Mouse (Mus musculus) neural tube, embryonic 11.5 days (tissue): ENCODE measurements around the gene Xrcc5. TPM values are rescaled to one million over a fixed set of nuclear protein-coding genes. Genes with fewer than 3 reads are reported as not detected.

Experiments used
- ATAC-seq: fragments of 200-750 bp; cut with Nextera tagmentation; 2 replicates; pipeline ENCODE4 v1.8.0; 2017; ENCODE audit warnings: moderate number of reproducible peaks, mild to moderate bottlenecking, moderate TSS enrichment, moderate library complexity; ENCODE audit not compliant: insufficient read depth, low FRiP score, low TSS enrichment
- DNase-seq: peaks from one replicate; pipeline ENCODE4 v3.0.0-alpha.2; 2015; ENCODE audit warnings: low spot score
- H3K27ac ChIP-seq: fragments of 300-500 bp; sonication (generic); 2 replicates; pipeline ENCODE4 v1.5.1; 2014; ENCODE audit warnings: low read depth, mild to moderate bottlenecking, low read length
- H3K27me3 ChIP-seq: fragments of 300-500 bp; sonication (generic); 2 replicates; pipeline ENCODE4 v1.6.1; 2014; ENCODE audit warnings: mild to moderate bottlenecking, low read length, mixed read lengths; ENCODE audit not compliant: control insufficient read depth, insufficient read depth
- H3K36me3 ChIP-seq: fragments of 300-500 bp; sonication (generic); 2 replicates; pipeline ENCODE4 v1.6.1; 2014; ENCODE audit warnings: mild to moderate bottlenecking, low read length, moderate library complexity, mixed read lengths; ENCODE audit not compliant: control insufficient read depth, insufficient read depth
- H3K4me1 ChIP-seq: fragments of 300-500 bp; sonication (generic); 2 replicates; pipeline ENCODE4 v1.6.1; 2014; ENCODE audit warnings: low read length, mixed read lengths; ENCODE audit not compliant: control insufficient read depth, insufficient read depth
- H3K4me2 ChIP-seq: fragments of 300-500 bp; sonication (generic); 2 replicates; pipeline ENCODE4 v1.6.1; 2014; ENCODE audit warnings: low read depth, mild to moderate bottlenecking, moderate library complexity
- H3K4me3 ChIP-seq: fragments of 300-500 bp; sonication (generic); 2 replicates; pipeline ENCODE4 v1.5.1; 2014; ENCODE audit warnings: low read depth, low read length
- H3K9ac ChIP-seq: fragments of 300-500 bp; sonication (generic); 2 replicates; pipeline ENCODE4 v1.6.1; 2014; ENCODE audit warnings: mild to moderate bottlenecking, low read length
- H3K9me3 ChIP-seq: fragments of 300-500 bp; sonication (generic); 2 replicates; pipeline ENCODE4 v1.6.1; 2016; ENCODE audit warnings: low read length; ENCODE audit not compliant: control insufficient read depth
- WGBS: fragments of 180-500 bp; shearing (Covaris S2); extraction: QIAGEN DNeasy Blood & Tissue Kit; methylation state at CpG from one replicate; pipeline ENCODE4 v1.1.7; 2014; 5-methylcytosine and 5-hydroxymethylcytosine counted together
- polyA plus RNA-seq: library from polyadenylated mRNA; unstranded; fragments of >200 nt; fragmentation: Nextera tagmentation; extraction: Ambion mirVana; gene quantifications from 2 replicates; pipeline ENCODE4 v1.2.1, GENCODE M21; 2014

Gene Xrcc5
- polyA plus RNA-seq, 1 experiment from 2014 or later = 58.1 TPM

DNA sequence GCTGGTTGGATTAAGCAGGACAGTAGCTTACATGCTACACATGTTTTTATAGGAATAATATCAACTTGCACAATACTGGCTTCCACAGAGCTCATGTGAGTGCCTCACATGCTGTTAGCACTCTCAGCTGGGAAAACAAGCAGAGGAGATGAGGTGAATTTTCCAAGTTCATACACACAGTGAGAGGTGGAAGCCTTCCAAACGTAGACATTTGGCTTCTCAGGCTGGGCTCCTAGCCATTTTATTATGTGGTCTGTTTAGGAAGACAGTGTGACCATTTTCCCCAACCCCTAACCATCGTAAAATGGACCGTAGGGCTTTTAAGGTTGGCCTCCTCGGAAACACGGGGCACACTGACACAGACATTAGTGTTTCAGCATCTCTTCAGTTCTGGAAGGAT, 102.7 kb downstream of the Xrcc5 start:
- peaks cover 9% of the 10 kb centered on the region; the same call in 1 of the 2 replicates for H3K4me1 ChIP-seq
- WGBS = 76% methylated on average over 5 of the region's 5 CpGs
- H3K9me3 ChIP-seq = no peaks in the 10 kb centered on the region

DNA sequence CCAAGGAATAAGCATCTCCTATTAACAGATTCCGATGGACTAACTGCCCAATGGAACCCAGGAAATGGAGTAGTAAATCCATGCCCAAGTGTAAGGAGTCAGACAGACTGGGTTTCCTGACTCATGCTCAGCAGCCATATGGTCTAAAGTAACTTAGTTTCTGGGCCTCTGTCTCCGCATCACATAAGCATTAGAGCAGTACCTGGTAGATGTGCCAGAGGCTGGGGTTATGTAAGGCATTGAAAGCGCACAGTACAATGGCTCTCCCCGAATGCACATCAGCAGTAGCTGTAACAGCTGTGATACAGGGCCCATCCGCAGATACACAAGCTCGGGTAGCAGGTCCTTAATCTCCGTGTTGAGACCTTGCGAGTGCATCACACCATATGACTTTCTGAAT, 103.9 kb downstream of the Xrcc5 start:
- no peaks in the 10 kb centered on the region for H3K36me3 ChIP-seq
- no peaks in the 10 kb centered on the region for H3K27me3 ChIP-seq
- DNase-seq (no peak), ATAC-seq (no peak)
- H3K4me2 ChIP-seq = no peak overlapping the region
- peaks cover 15% of the 10 kb centered on the region; the same call in 1 of the 2 replicates for H3K4me1 ChIP-seq
- WGBS = 93% methylated on average over 8 of the region's 8 CpGs
- H3K4me3 ChIP-seq = no peak overlapping the region
- no peak overlapping the region for H3K27ac ChIP-seq
- H3K9ac ChIP-seq = no peak overlapping the region
- H3K9me3 ChIP-seq = no peaks in the 10 kb centered on the region

More for the DNA sequence above, 102.7 kb downstream of the Xrcc5 start:
- DNase-seq (no peak), ATAC-seq (no peak)
- H3K9ac ChIP-seq = no peak overlapping the region
- no peak overlapping the region for H3K27ac ChIP-seq
- H3K36me3 ChIP-seq = no peaks in the 10 kb centered on the region
- H3K4me3 ChIP-seq = no peak overlapping the region
- H3K4me2 ChIP-seq = no peak overlapping the region
- H3K27me3 ChIP-seq = no peaks in the 10 kb centered on the region

GRCm38 (mm10) chr1:72413205-72413604, 106.0 kb downstream of the Xrcc5 start:
- no peak overlapping the region for H3K9ac ChIP-seq
- DNase-seq (no peak), ATAC-seq (no peak)
- peak overlapping the region; percentile 87 for H3K27ac ChIP-seq
- H3K4me2 ChIP-seq = no peak overlapping the region
- H3K27me3 ChIP-seq = no peaks in the 10 kb centered on the region
- no peaks in the 10 kb centered on the region for H3K9me3 ChIP-seq
- peaks cover 15% of the 10 kb centered on the region; the same call in 1 of the 2 replicates for H3K4me1 ChIP-seq
- 92% methylated on average over 8 of the region's 8 CpGs for WGBS
- no peaks in the 10 kb centered on the region for H3K36me3 ChIP-seq
- H3K4me3 ChIP-seq = no peak overlapping the region

DNA sequence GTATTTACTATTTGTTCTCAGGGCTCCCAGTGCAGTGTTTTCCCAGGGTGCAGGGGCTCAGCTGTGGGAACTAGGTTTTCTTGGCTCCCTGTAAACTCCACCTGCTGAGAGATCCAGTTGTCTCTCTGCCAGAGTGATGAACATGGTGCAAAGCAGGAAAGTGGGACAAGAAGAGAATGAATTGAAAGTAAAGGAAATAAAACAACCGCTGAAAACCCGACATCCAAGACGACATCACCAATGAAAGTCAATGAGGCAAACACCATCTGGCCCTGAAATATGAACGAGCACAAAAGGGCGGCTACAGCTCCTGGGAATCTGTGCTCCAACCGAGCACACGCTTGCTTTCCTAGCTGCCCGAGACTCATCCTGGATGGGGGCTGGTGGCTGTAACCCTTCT, 106.9 kb downstream of the Xrcc5 start:
- ATAC-seq (peak; percentile 71), DNase-seq (no peak)
- 0 out of 2 replicates have a peak overlapping the region, but pooled peaks have one; percentile 6 for H3K4me2 ChIP-seq
- H3K27me3 ChIP-seq = no peaks in the 10 kb centered on the region
- H3K4me1 ChIP-seq = peaks cover 15% of the 10 kb centered on the region; the same call in 1 of the 2 replicates
- 21% methylated on average over 8 of the region's 8 CpGs for WGBS
- peak overlapping the region; percentile 87 for H3K27ac ChIP-seq
- H3K4me3 ChIP-seq = no peak overlapping the region
- H3K9me3 ChIP-seq = no peaks in the 10 kb centered on the region
- H3K36me3 ChIP-seq = no peaks in the 10 kb centered on the region
- H3K9ac ChIP-seq = peak overlapping the region; percentile 18

- peak overlapping the region; percentile 87 for H3K27ac ChIP-seq
These were observed 107.5 kb downstream of the Xrcc5 start for GRCm38 (mm10) chr1:72414561-72415253.

DNA sequence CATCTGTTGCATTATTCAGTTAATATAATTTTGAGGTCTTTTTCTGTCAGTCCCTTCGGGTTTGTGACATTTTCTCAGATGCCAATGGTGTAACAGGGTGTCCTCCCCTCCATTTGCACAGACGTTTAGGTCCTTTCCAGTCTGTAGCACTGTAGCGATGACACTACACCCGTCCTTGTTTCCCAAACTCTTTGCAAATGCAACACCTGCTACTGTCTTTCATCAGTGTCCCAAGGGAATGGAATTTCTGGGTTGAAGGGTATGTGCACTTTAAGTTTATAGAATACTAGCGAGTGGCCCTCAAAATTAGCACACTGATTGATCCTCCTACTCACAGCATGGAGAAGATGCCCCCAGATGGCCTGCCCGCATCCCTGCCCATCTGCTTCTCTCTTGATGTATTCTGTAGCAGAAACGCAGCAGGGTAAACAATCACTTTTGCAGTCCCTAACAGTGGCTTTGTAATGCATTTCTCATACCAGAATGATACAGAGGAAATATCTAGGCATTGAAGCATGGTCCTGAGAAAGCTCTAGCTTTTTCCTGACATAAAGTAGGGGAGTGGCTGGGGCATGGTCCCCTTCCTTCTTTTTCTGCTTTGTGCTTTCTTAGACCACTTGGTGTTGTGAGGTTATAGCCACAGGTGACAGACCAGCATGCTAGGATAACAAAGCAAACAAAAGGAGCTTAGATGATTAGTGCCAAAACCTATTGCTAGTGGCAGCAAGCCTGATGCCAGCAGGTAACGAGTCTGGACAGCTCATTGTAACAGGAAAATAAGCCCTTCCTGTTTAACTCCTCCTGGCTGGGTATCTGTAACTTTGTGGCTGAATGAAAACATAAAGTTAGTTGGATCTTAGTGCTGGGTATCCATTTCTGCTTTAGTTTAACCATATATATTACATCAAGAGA, 111.8 kb downstream of the Xrcc5 start:
- DNase-seq (no peak), ATAC-seq (no peak)
- peaks cover 15% of the 10 kb centered on the region; the same call in 1 of the 2 replicates for H3K4me1 ChIP-seq
- no peaks in the 10 kb centered on the region for H3K27me3 ChIP-seq
- no peak overlapping the region for H3K27ac ChIP-seq
- H3K9me3 ChIP-seq = no peaks in the 10 kb centered on the region
- WGBS = 61% methylated on average over 8 of the region's 8 CpGs
- no peaks in the 10 kb centered on the region for H3K36me3 ChIP-seq
- H3K4me2 ChIP-seq = no peak overlapping the region
- no peak overlapping the region for H3K9ac ChIP-seq
- no peak overlapping the region for H3K4me3 ChIP-seq

More at GRCm38 (mm10) chr1:72414561-72415253, 107.5 kb downstream of the Xrcc5 start:
- Histone ChIP-seq H3K4me2 (0 out of 2 replicates have a peak overlapping the region, but pooled peaks have one; percentile 6), H3K4me1 (peaks cover 15% of the 10 kb centered on the region; the same call in 1 of the 2 replicates), H3K9me3 (no peaks in the 10 kb centered on the region), H3K36me3 (no peaks in the 10 kb centered on the region), H3K9ac (peak overlapping the region; percentile 18), H3K27me3 (no peaks in the 10 kb centered on the region), H3K4me3 (no peak overlapping the region)
- ATAC-seq = peak; percentile 85
- peak; percentile 66 for DNase-seq
- WGBS = 25% methylated on average over 8 of the region's 8 CpGs

DNA sequence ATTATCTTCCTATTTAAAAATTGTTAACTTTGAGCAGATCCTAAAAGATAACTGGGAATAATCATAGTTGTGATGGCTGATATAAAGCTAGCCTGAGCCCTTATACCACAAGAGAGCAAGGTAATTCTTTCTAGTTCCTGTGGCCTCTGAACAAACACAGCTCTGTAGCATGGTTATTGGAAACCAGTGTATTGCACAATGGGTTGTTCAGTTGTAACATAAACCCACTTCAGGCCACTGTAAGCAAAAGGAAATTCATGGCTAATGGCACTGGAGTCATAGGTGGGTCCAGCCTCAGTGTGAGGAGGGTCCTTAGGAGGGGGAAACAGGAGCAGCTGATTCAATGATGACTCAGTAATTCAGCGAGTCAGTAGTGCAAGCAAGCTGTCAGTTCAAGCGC, 113.0 kb downstream of the Xrcc5 start:
- ATAC-seq (no peak), DNase-seq (no peak)
- Histone ChIP-seq H3K27ac (no peak overlapping the region), H3K4me3 (no peak overlapping the region), H3K4me1 (0 out of 2 replicates have a peak, but pooled peaks cover 4% of the 10 kb centered on the region), H3K27me3 (no peaks in the 10 kb centered on the region), H3K9ac (no peak overlapping the region), H3K9me3 (no peaks in the 10 kb centered on the region), H3K36me3 (no peaks in the 10 kb centered on the region), H3K4me2 (no peak overlapping the region)
- WGBS = 72% methylated on average over 2 of the region's 2 CpGs

- Histone ChIP-seq H3K4me1 (no peaks in the 10 kb centered on the region), H3K9me3 (no peaks in the 10 kb centered on the region), H3K36me3 (no peaks in the 10 kb centered on the region), H3K4me2 (no peak overlapping the region), H3K27me3 (no peaks in the 10 kb centered on the region), H3K27ac (no peak overlapping the region), H3K9ac (no peak overlapping the region), H3K4me3 (no peak overlapping the region)
- ATAC-seq = no peak
- DNase-seq = no peak
- 96% methylated on average over 4 of the region's 4 CpGs for WGBS
These were observed 114.9 kb downstream of the Xrcc5 start for GRCm38 (mm10) chr1:72422121-72422520.
